Mouse (Mus musculus): ENCODE measurements around the gene Cryz. TPM values are rescaled to one million over a fixed set of nuclear protein-coding genes. Genes with fewer than 3 reads are reported as not detected.

Cryz gene
- total and polyA plus RNA-seq, 3 experiments, result 3.4 to 23.8 (median 11.9) TPM

GRCm38 (mm10) chr3:154655711-154656110, 59.2 kb downstream of the Cryz start:
- TF ChIP-seq TAL1 (conservative IDR thresholded peaks at IDR 0.05; ENCODE audit: low read depth, low read length) (no peak), CTCF (IDR thresholded peaks at IDR 0.05; ENCODE audit: low read depth, low read length) (no peak), POLR2AphosphoS5 (IDR thresholded peaks at IDR 0.05; ENCODE audit: insufficient replicate concordance, low read depth, low read length) (no peak), GATA2 (IDR thresholded peaks at IDR 0.05; ENCODE audit: borderline replicate concordance, low read depth, low read length) (no peak), GATA1 (IDR thresholded peaks at IDR 0.05; ENCODE audit: borderline replicate concordance, low read length) (no peak)
- H3K9me3 ChIP-seq (replicated peaks), result peaks cover 54% of the 10 kb centered on the region
- H3K36me3 ChIP-seq (replicated peaks), result no peaks in the 10 kb centered on the region
- DNase-seq (ENCODE audit: low spot score) (no peak), ATAC-seq (ENCODE audit: extremely low read depth, insufficient number of reproducible peaks, low FRiP score, poor library complexity, severe bottlenecking) (no peak)
- no peak overlapping the region for H3K4me3 ChIP-seq (ENCODE audit: low read depth, low read length)
- H3K4me1 ChIP-seq (ENCODE audit: insufficient read depth, low read depth, low read length), result no peaks in the 10 kb centered on the region
- H3K27me3 ChIP-seq (ENCODE audit: insufficient read depth, low read length), result no peaks in the 10 kb centered on the region

- no peak for DNase-seq (ENCODE audit: low spot score)
- Histone ChIP-seq H3K4me1 (ENCODE audit: insufficient read depth, low read depth, low read length) (no peaks in the 10 kb centered on the region), H3K36me3 (replicated peaks) (no peaks in the 10 kb centered on the region), H3K9me3 (replicated peaks) (peaks cover 47% of the 10 kb centered on the region), H3K27me3 (ENCODE audit: insufficient read depth, low read length) (no peaks in the 10 kb centered on the region), H3K4me3 (ENCODE audit: low read depth, low read length) (no peak within 1 kb of the TSS)
- no peak for ATAC-seq (ENCODE audit: extremely low read depth, insufficient number of reproducible peaks, low FRiP score, poor library complexity, severe bottlenecking)
- TF ChIP-seq GATA2 (IDR thresholded peaks at IDR 0.05; ENCODE audit: borderline replicate concordance, low read depth, low read length) (no peak), POLR2AphosphoS5 (IDR thresholded peaks at IDR 0.05; ENCODE audit: insufficient replicate concordance, low read depth, low read length) (no peak), GATA1 (IDR thresholded peaks at IDR 0.05; ENCODE audit: borderline replicate concordance, low read length) (no peak), TAL1 (conservative IDR thresholded peaks at IDR 0.05; ENCODE audit: low read depth, low read length) (no peak), CTCF (IDR thresholded peaks at IDR 0.05; ENCODE audit: low read depth, low read length) (no peak)
These were observed 67.0 kb downstream of the Cryz start, which contains the start of gene Erich3 for GRCm38 (mm10) chr3:154663545-154663944. Erich3 (plus strand) TSS chr3:154663859.

- no peak for TF ChIP-seq POLR2AphosphoS5 (IDR thresholded peaks at IDR 0.05; ENCODE audit: insufficient replicate concordance, low read depth, low read length)
- no peak for TF ChIP-seq GATA2 (IDR thresholded peaks at IDR 0.05; ENCODE audit: borderline replicate concordance, low read depth, low read length)
- no peak for TF ChIP-seq GATA1 (IDR thresholded peaks at IDR 0.05; ENCODE audit: borderline replicate concordance, low read length)
- TF ChIP-seq TAL1 (conservative IDR thresholded peaks at IDR 0.05; ENCODE audit: low read depth, low read length), result no peak
- no peak for TF ChIP-seq CTCF (IDR thresholded peaks at IDR 0.05; ENCODE audit: low read depth, low read length)
- peaks cover 44% of the 10 kb centered on the region for H3K9me3 ChIP-seq (replicated peaks)
- H3K27me3 ChIP-seq (ENCODE audit: insufficient read depth, low read length), result no peaks in the 10 kb centered on the region
- ATAC-seq (ENCODE audit: extremely low read depth, insufficient number of reproducible peaks, low FRiP score, poor library complexity, severe bottlenecking), result no peak
- H3K36me3 ChIP-seq (replicated peaks), result no peaks in the 10 kb centered on the region
- no peaks in the 10 kb centered on the region for H3K4me1 ChIP-seq (ENCODE audit: insufficient read depth, low read depth, low read length)
- DNase-seq (ENCODE audit: low spot score), result no peak
- H3K4me3 ChIP-seq (ENCODE audit: low read depth, low read length), result no peak overlapping the region
These were observed 67.6 kb downstream of the Cryz start for GRCm38 (mm10) chr3:154663976-154664581.

GRCm38 (mm10) chr3:154664636-154665035, 68.1 kb downstream of the Cryz start:
- no peak for DNase-seq (ENCODE audit: low spot score)
- TF ChIP-seq GATA1 (IDR thresholded peaks at IDR 0.05; ENCODE audit: borderline replicate concordance, low read length) (no peak), TAL1 (conservative IDR thresholded peaks at IDR 0.05; ENCODE audit: low read depth, low read length) (no peak), CTCF (IDR thresholded peaks at IDR 0.05; ENCODE audit: low read depth, low read length) (no peak), GATA2 (IDR thresholded peaks at IDR 0.05; ENCODE audit: borderline replicate concordance, low read depth, low read length) (no peak), POLR2AphosphoS5 (IDR thresholded peaks at IDR 0.05; ENCODE audit: insufficient replicate concordance, low read depth, low read length) (no peak)
- H3K4me1 ChIP-seq (ENCODE audit: insufficient read depth, low read depth, low read length), result no peaks in the 10 kb centered on the region

GRCm38 (mm10) chr3:154668485-154668884, 72.0 kb downstream of the Cryz start:
- H3K4me1 ChIP-seq (ENCODE audit: insufficient read depth, low read depth, low read length), result no peaks in the 10 kb centered on the region
- TF ChIP-seq TAL1 (conservative IDR thresholded peaks at IDR 0.05; ENCODE audit: low read depth, low read length), result no peak
- no peak for TF ChIP-seq GATA1 (IDR thresholded peaks at IDR 0.05; ENCODE audit: borderline replicate concordance, low read length)
- no peak for TF ChIP-seq GATA2 (IDR thresholded peaks at IDR 0.05; ENCODE audit: borderline replicate concordance, low read depth, low read length)
- TF ChIP-seq POLR2AphosphoS5 (IDR thresholded peaks at IDR 0.05; ENCODE audit: insufficient replicate concordance, low read depth, low read length), result no peak
- no peak for TF ChIP-seq CTCF (IDR thresholded peaks at IDR 0.05; ENCODE audit: low read depth, low read length)
- ATAC-seq (ENCODE audit: extremely low read depth, insufficient number of reproducible peaks, low FRiP score, poor library complexity, severe bottlenecking) (no peak), DNase-seq (ENCODE audit: low spot score) (no peak)
- H3K36me3 ChIP-seq (replicated peaks), result no peaks in the 10 kb centered on the region
- peaks cover 35% of the 10 kb centered on the region for H3K9me3 ChIP-seq (replicated peaks)
- no peak overlapping the region for H3K4me3 ChIP-seq (ENCODE audit: low read depth, low read length)
- no peaks in the 10 kb centered on the region for H3K27me3 ChIP-seq (ENCODE audit: insufficient read depth, low read length)

More at GRCm38 (mm10) chr3:154664636-154665035, 68.1 kb downstream of the Cryz start:
- Histone ChIP-seq H3K4me3 (ENCODE audit: low read depth, low read length) (no peak overlapping the region), H3K36me3 (replicated peaks) (no peaks in the 10 kb centered on the region), H3K27me3 (ENCODE audit: insufficient read depth, low read length) (no peaks in the 10 kb centered on the region), H3K9me3 (replicated peaks) (peaks cover 40% of the 10 kb centered on the region)
- no peak for ATAC-seq (ENCODE audit: extremely low read depth, insufficient number of reproducible peaks, low FRiP score, poor library complexity, severe bottlenecking)

- no peak for DNase-seq (ENCODE audit: low spot score)
- no peak overlapping the region for H3K4me3 ChIP-seq (ENCODE audit: low read depth, low read length)
These were observed 74.1 kb downstream of the Cryz start for GRCm38 (mm10) chr3:154670584-154670983.

More at GRCm38 (mm10) chr3:154670584-154670983, 74.1 kb downstream of the Cryz start:
- ATAC-seq (ENCODE audit: extremely low read depth, insufficient number of reproducible peaks, low FRiP score, poor library complexity, severe bottlenecking), result no peak
- Histone ChIP-seq H3K4me1 (ENCODE audit: insufficient read depth, low read depth, low read length) (no peaks in the 10 kb centered on the region), H3K9me3 (replicated peaks) (peaks cover 30% of the 10 kb centered on the region), H3K36me3 (replicated peaks) (no peaks in the 10 kb centered on the region), H3K27me3 (ENCODE audit: insufficient read depth, low read length) (no peaks in the 10 kb centered on the region)
- TF ChIP-seq POLR2AphosphoS5 (IDR thresholded peaks at IDR 0.05; ENCODE audit: insufficient replicate concordance, low read depth, low read length) (no peak), GATA1 (IDR thresholded peaks at IDR 0.05; ENCODE audit: borderline replicate concordance, low read length) (no peak), GATA2 (IDR thresholded peaks at IDR 0.05; ENCODE audit: borderline replicate concordance, low read depth, low read length) (no peak), CTCF (IDR thresholded peaks at IDR 0.05; ENCODE audit: low read depth, low read length) (no peak), TAL1 (conservative IDR thresholded peaks at IDR 0.05; ENCODE audit: low read depth, low read length) (no peak)

Data from G1E (cell line).